Mouse (Mus musculus) c-Kit-positive CD71-positive TER-119-negative erythroid progenitor cells, embryonic 14.5 days (primary cell): Measurements from ENCODE around the gene Prkcb.

Source experiments
- DNase-seq: peaks from one replicate; pipeline ENCODE4 v3.0.0-alpha.2; 2013; ENCODE audit warnings: low read depth

Prkcb gene

DNA sequence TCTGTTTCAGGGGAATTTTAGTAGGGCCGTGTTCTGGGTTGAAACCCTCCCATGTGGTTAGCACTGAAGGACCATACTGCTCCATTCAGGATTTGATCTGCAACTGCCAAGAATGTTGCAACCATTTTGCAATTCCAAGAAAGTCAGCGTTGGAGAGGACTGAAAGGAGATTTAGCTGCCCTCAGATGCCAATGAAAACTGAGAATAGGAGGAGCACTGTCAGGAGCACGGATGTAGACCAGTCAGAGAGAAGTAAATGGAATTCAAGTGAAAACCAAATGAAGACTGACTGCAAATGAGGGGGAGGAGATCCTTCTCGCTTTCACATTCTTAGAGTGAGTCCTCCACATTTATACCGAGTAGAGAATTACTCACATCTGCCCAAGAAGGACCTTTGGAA lies 83.4 kb downstream of the Prkcb start:
- DNase-seq, result no peak

DNA sequence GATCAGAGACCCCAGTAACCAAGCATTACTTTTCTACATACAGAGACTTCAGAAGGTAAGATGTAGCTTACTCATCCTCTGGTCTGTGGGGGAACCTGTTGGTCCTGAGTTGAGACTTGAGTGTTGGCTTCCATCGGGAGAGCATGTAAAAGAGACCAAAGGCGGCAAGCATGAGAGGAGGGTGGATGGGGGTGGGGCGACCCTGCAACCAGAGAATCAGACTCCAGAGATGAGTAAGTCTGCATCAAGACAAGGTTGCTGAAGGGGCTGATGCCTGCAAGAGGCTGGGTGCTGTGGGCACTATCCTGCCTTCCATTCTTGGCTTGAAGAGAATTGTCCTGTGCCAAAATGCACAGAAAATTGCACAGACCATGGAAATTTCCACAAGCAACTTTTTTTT lies 83.8 kb downstream of the Prkcb start:
- DNase-seq, result no peak

DNA sequence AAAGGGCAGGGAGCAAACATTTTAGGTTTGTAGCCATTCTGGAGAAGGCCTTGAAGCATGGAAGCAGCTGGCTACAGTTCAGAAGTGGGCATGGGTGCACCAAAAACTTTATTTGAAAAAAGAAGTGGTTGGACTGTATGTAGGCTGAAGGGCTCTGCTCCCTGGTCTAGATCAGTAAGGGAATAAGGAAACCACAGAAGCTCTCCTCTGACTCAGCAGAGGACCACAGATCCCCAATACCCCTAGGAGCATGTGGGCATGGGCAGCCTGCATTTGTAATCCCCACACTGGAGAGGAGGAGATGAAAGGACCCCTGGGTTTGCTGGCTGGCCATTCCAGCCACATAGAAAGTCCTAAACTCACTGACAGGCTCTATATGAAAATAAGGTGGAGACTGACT lies 88.3 kb downstream of the Prkcb start:
- no peak for DNase-seq

DNA sequence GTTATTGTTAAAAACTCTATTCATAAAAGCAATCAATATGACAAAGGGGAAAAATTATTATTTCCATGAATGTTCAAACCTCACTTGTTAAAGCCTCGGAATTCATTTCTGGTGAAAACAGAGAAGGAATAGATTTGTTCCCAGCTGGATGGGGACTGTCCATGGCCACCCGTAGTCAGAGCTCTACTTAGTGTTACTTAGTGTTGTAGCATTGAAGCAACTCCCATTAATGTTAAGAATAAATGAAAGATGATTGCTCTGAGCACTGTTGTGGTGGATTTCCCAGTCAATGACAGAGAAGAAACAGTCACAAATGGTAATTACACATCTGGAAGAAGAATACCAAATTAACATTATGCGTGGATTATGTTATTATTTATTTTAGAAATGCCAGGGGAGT lies 89.4 kb downstream of the Prkcb start:
- no peak for DNase-seq

DNA sequence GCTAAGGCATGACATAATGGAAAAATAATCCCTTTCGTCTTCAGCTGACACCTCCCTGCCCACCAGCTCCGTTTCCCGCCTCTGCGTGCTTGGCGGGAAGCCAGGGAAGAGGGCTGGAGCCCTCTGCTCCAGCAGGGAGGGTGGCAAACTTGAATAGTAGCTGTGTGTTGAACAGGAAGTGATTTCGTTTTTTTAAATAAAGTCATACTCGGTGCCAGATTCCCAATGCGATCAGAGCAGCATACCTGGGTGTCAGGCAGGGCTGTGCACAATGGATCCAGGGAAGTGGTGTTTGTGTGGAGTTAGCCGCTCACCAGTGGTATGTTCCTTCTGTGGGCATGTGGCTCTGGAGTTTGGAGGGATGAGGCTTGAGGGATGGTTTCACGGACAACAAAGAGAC lies 89.9 kb downstream of the Prkcb start:
- DNase-seq, result no peak

DNA sequence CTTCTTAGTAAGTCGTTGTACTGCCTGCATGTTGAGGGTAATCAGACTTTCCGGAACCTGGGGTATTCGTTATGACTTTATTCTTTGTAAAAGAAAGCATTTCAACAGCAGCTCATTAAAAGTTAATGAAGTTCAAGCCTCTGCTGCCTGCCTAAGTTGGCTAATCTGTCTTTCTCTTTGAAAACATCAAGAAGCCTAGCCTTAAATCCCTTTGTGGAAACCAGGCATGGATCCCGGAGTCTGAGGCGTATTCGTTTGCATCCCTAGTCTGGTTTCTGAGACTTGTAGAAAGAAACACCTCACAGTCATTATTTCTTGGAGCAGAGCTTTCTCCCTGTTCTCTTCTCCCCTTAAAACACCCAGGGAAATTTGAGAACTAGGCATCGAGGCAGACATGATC lies 90.7 kb downstream of the Prkcb start:
- DNase-seq, result no peak

DNA sequence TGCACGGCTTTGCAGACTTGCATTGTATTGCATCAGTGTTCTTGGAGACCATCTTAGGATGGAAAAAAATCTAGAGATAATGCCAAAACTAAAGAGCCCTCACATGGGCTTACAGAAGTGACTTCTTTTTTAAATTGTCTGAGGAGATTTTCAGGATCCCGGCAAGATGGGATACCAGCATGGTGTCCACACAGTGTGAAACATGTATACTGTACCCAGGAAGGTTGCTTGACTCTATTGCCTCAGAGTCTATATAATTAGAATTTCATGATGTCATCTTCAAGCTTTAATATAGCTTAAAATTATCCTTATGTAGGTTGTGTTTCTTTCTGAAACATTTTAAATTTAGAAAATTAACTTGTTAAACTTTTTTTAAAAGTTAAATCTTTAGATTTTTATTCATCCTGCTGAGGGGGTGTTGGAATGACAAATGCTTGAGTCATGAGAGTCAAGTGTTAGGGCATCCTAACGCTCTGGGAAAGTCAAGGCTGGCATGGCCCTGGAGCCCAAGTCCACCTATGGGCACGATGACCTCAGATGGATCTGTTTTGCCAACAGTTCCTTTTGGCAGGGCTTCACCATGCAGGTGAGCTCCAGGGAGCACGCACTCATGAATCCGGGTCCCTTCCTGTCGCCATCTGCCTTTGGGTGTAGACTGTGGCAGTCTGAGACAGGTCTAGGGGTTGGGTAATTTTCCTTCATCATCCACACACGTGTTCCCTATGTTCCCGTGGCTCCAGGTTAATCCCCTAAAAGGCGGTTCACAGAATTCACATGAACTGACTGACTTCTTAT lies 92.0 kb downstream of the Prkcb start:
- DNase-seq, result no peak

DNA sequence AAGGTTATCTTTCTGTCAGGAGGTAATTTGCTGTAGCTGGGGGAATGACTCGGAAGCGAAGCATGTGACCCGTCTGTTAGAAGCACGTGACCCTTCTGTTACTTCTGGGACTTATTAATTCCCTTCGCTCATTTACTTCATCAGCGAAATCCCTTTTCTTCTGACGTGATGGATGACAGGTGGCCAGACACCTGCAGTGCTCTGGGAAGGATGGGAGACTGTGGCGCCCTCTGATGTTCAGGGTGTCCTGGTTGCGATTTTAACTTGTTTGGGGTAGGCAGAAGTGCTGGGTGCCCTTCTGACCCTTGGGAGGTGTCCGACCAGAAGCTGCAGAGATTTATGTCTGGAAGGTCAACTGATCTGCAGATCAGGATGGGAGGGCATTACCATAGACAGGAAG lies 93.0 kb downstream of the Prkcb start:
- no peak for DNase-seq

DNA sequence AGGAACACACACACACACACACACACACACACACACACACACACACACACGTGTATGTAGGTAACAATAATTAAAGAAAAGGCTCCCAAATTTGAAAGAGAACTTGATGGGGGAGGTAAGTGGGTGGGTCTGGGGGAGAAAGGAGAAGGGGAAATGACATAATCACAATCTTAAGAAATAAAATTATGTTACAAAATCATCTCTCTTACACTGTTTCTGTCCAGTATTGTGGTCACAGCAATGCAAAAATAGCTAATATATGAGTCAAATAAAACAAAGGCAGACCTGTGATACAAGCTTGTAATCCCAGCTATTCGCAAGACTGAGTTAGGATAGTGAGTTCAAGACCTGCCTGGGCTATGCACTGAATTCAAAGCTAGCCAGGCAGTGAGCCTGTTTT lies 94.7 kb downstream of the Prkcb start:
- DNase-seq, result no peak

DNA sequence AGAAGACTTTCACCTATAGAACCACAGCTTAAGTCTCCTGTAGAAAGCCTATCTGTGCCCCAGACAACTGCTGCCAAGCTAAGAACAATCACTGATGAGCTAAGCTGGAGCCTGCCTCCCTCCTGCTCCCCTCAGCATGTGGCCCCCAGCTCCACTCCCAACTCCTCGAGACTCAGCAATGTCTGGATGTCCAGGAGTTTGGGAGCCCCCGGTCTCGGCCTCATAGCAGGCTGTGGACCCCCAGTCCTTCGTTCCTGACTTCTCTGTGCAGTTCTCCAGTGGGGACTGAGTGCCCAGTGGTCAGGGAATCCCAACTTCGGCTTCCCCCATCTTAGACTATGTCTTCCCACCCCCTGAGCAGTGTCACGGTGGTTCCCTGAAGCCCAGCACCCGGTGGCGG lies 96.3 kb downstream of the Prkcb start:
- DNase-seq, result no peak

DNA sequence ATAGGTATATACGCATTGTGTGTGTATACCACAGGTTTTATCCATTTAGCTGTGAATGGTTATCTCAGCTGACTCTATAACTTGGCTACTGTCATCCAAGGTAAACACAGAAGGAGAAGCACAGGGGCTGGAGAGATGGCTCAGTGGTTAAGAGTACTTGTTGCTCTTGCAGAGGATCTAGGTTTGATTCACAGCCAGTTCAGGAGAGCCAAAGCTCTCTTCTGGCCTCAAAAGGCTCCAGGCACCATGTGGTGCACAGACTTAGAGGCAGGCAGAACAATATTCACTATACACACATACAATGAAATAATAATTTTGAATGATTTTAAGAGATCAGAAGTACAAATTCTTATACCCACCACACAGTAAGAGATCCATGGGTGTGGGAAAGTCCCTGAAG lies 98.0 kb downstream of the Prkcb start:
- DNase-seq, result no peak

DNA sequence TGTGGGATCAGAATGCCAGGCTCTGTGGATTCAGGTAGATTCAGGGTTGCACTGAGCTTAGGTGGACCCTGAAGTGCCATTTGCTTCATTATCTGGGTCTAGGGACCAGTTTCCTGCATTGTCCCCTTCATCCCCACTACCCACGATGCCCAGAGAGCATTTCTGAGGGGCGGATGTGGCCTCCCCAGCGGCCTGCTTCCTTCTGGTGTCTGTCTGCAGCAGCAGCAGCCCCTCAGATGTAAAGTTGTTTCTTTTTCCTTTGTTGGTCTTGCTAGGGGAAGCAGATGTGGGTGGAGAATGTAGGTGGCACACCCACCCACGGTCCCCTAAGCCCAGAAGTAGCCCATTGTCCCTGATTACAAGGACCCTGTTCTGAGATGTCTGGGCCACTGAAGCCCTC lies 99.3 kb downstream of the Prkcb start:
- DNase-seq, result no peak

DNA sequence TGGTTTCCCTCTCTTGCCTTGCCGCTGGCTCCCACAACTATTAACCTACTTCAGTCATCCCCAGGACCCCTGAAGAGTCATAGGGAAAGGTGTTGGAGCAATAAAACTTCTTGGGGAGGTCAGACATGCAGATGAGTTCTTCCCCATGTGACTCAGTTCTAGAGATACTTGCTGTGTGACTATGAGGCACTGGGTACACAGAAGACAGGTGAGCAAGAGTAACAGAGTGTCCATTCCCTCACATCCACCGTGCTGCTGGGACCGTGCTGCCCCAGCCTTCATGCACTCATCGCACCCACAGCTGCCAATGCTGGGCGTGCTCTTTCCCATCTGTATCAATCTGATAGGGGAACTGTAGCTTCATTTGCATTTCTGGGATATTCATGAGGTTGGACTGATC lies 100.3 kb downstream of the Prkcb start:
- no peak for DNase-seq

DNA sequence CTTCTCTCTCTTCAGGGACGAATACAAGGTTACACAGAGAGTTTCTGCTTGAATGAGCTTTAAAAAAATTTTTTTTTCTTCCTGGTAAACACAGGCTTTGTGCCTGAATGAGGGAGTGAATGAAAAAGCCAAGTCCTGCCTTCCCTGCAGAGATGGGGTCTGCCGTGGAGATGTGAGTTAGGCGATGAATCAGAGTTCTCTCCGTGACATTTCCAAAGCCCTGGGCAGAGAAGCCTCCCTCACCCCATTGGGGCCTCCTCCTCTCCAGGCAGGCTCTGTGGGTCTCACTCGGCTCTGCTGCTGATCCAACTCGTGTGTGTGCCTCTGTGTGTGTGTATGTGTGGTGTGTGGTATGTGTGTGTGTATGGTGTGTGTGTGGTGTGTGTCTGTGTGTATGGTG lies 101.1 kb downstream of the Prkcb start:
- no peak for DNase-seq

DNA sequence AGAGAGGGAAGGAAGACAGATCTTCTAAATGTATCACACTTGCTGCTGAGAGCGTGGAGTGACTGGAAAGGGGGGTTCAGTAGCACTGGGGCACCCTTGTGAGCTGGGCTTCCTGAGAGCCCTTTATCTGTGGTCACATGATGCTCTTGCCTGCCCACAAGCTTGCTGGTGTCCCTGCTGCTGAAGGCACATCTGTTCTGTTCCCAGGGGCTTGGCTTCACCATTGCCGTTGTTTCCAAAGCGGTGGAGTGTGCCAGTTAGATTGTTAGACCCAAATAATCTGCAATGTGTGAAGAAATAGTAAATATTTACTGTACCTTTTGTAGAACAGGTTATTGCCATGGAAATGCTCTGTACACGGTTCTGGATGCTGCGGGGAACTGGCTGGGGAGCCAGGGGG lies 101.6 kb downstream of the Prkcb start:
- DNase-seq, result no peak

DNA sequence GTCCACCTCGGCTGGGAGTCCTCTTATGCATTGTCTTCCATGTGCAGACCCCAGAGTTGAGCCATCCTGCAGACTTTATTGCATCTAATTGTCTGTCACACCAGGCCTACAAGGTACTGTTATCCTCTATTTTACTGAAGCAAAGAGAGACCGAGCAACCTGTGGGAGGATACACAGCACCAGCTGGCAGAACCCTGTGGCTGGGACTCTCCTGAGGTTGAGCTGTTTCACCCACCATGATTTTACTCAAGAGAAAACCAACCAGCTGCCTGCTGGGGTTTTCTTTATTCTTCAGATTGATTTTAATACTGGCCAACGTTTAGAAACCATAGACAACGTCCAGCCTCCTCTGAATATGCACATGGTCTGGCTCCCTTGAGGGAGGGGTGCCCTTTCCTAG lies 102.1 kb downstream of the Prkcb start:
- DNase-seq, result no peak

DNA sequence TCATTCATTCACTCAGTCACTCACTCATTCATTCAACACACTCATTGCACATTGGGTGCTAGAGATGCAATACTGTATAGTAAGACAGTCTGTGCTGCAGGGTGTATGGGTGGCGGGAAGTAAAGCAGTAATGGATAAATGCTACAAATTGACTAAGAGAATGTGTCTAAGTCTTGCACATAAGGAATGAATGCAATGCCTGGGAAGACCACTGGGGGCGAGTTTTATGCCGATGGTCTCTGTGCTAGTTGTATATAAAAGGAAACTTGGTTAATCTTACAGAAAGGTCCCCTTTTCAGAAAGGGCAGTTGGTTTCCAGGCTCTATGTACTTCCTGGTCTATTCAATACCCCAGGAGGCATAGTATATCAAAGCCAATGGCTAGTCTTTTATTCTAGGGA lies 102.8 kb downstream of the Prkcb start:
- DNase-seq, result no peak

DNA sequence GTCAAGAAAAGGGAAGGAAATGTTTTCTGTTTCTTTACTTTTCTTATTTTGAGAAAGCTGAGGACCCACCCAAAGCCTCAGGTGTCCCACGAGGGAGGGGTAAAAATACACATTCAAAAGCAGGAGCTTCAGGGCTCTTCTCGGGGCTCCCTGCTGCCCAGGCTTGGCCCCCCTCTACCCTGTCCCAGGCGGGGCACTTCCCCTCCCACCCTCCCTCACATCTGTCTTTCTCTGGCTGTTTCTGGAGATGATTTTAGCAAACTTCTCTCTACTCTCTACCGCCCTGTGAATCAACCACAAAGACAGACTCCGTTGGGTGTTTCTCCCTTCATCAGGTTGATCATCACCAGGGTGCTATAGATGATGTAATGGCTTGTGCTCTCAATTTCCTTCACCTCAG lies 105.4 kb downstream of the Prkcb start:
- no peak for DNase-seq

DNA sequence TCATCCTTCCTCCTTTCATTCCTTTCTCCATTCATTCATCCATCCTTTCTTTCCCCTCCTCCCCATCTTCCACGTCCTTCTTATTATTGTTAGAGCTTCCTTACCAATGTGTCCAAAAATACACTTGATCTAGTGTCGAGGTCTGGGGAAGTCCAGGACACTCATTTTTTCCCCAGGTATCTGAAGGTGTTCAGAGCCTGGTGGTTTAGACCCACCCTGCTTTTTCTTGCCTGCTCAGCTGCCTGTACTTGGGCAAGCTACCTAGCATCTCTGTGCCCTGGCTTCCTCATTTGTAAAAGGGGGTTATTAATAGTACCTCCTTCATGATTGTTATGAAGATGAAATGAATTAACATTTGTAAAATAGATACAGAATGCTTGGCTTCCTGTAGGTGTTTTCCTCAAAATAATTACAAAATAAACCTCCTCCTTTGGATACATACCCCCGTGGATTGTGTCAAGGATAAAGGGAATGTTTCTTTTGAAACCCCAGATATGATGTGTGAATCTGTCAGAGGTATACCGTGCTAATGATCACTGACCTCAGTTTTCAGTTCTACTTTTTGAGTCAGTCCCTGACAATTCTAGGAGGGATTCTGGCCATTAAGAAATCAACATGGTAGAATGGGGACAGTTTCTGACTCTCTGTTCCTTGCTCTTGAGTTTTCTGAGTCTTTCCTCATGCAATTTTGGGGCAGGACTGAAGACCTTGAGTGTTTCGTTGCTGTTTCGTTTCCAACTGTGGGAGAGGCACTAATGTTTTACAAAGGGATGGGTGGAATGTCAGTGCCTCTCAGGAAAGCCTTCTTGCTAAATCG lies 106.8 kb downstream of the Prkcb start:
- no peak for DNase-seq

DNA sequence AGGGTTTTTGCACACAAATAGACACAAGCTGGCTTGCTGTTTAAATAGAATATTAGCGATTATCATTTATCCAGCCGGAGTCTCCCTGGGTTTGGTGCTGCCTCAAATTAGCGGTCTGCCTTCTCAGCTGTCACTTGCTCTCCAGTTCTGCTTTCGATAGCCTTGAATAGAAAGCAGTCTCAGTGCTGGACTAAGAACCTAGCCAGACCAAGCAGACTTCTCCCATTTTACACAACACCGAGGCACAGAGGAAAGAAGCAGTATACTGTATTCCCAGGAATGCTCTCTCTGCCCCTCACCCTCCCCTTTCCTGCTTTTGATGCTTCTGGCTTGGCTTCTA lies 107.4 kb downstream of the Prkcb start:
- no peak for DNase-seq

DNA sequence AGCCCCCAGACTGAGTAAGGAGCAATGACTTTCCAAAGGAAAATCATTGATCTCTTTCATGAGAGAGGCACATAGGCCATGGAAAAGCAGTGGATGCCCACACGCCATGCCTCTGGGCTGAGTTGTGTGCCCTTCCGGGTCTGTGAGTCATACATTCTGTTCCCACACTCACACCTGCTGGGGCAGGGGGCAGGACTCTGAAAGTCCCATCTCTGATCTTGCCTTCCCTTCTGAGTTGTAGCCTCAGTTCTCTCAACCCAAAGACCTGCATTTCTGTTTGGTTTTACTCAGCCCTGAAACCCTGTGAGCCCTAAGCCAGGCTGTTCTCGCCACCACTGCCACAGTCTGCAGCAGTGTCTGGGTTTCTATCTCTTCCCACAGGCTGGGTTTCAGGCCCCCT lies 109.1 kb downstream of the Prkcb start:
- DNase-seq, result no peak

DNA sequence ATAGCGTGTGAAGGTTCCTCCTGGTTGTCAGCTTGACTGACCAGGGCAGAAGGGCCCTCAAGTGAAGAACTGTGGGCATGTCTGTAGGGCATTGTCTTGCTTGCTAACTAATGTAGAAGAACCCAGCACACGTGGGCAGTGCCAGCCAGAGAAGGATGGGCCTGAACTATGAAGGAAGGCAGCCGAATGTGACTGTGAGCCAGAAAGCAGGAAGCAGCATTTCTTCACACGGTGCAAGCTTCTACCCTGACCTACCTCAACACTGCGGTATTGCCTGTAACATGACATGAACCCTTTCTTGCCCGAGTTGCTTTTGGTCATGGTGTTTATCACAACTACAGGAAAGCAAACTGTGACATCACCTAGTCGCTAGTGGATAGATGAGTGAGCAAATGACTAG lies 113.5 kb downstream of the Prkcb start:
- DNase-seq, result no peak

DNA sequence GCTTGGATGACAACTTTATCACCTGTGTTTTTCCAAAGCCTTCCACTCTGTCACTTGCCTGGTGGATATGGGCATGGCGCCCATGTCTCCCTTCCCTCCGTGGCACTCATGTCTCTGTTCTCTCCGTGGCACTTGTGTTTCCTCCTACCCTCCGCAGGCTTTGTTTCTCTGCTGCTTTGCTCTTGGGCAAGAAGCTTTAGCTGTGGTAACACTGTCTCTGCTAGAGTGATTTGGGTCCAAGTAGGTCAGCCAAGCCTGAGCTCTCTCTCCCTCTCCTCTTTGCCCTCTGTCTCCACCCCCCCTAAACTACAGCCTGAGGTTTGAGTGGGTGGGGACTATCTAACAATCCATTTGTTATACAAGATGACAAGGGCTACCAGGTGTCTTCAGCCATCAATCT lies 114.8 kb downstream of the Prkcb start:
- DNase-seq, result no peak
